Mouse (Mus musculus): Measurements from ENCODE around the gene Acacb. TPM values are rescaled to one million over a fixed set of nuclear protein-coding genes. Genes with fewer than 3 reads are reported as not detected.

The Acacb gene
- polyA plus RNA-seq (2015; fragmentation: Nextera tagmentation; extraction: Ambion mirVana), result 1.4 and 1.7 TPM in 2 replicates

- Histone ChIP-seq H3K9me3 (no peaks in the 10 kb centered on the region), H3K4me1 (replicated peaks) (peaks cover 21% of the 10 kb centered on the region), H3K4me2 (replicated peaks) (0 out of 2 replicates have a peak within 1 kb of the TSS, but pooled peaks have one; percentile 22), H3K4me3 (replicated peaks) (no peak within 1 kb of the TSS), H3K36me3 (no peaks in the 10 kb centered on the region), H3K9ac (no peak within 1 kb of the TSS), H3K27me3 (replicated peaks) (no peaks in the 10 kb centered on the region), H3K27ac (peak within 1 kb of the TSS; percentile 36; the same call in 1 of the 2 replicates)
- WGBS, result 28% methylated on average over 19 of the region's 19 CpGs
- peak; percentile 64 for ATAC-seq
These were observed at the start of gene Acacb for GRCm38 (mm10) chr5:114146028-114146888. TSS of gene Acacb (plus strand) at chr5:114146535.

- peak overlapping the region; percentile 76 for H3K27ac ChIP-seq
- no peaks in the 10 kb centered on the region for H3K9me3 ChIP-seq
- peaks cover 11% of the 10 kb centered on the region for H3K4me1 ChIP-seq (replicated peaks)
- 0 out of 2 replicates have a peak, but pooled peaks cover 3% of the 10 kb centered on the region for H3K36me3 ChIP-seq
- peak; percentile 96 for ATAC-seq
- H3K27me3 ChIP-seq (replicated peaks), result no peaks in the 10 kb centered on the region
- H3K9ac ChIP-seq, result peak overlapping the region; percentile 97
- H3K4me2 ChIP-seq (replicated peaks), result peak overlapping the region; percentile 95
- peak overlapping the region; percentile 98 for H3K4me3 ChIP-seq (replicated peaks)
- WGBS, result 7% methylated on average over 37 of the region's 37 CpGs
These were observed 46.5 kb upstream of the Acacb start for GRCm38 (mm10) chr5:114099709-114100389.

GRCm38 (mm10) chr5:114100390-114101099 lies 45.8 kb upstream of the Acacb start:
- peak overlapping the region; percentile 98 for H3K4me3 ChIP-seq (replicated peaks)
- peak; percentile 88 for ATAC-seq
- WGBS, result 2% methylated on average over 61 of the region's 64 CpGs
- H3K27me3 ChIP-seq (replicated peaks), result no peaks in the 10 kb centered on the region
- 0 out of 2 replicates have a peak, but pooled peaks cover 5% of the 10 kb centered on the region for H3K36me3 ChIP-seq
- peaks cover 11% of the 10 kb centered on the region for H3K4me1 ChIP-seq (replicated peaks)
- H3K27ac ChIP-seq, result peak overlapping the region; percentile 76
- H3K9ac ChIP-seq, result peak overlapping the region; percentile 97
- peak overlapping the region; percentile 95 for H3K4me2 ChIP-seq (replicated peaks)
- H3K9me3 ChIP-seq, result no peaks in the 10 kb centered on the region

GRCm38 (mm10) chr5:114101873-114102272 lies 44.5 kb upstream of the Acacb start:
- 91% methylated on average over 4 of the region's 4 CpGs for WGBS
- Histone ChIP-seq H3K27ac (no peak overlapping the region), H3K4me1 (replicated peaks) (peaks cover 11% of the 10 kb centered on the region), H3K4me2 (replicated peaks) (no peak overlapping the region), H3K9ac (no peak overlapping the region), H3K4me3 (replicated peaks) (no peak overlapping the region), H3K9me3 (no peaks in the 10 kb centered on the region), H3K27me3 (replicated peaks) (no peaks in the 10 kb centered on the region), H3K36me3 (peaks cover 8% of the 10 kb centered on the region; the same call in 1 of the 2 replicates)
- ATAC-seq, result no peak

- no peak overlapping the region for H3K27ac ChIP-seq
- H3K9ac ChIP-seq, result no peak overlapping the region
- no peaks in the 10 kb centered on the region for H3K9me3 ChIP-seq
- WGBS, result 83% methylated on average over 1 of the region's 1 CpGs
- ATAC-seq, result no peak
- H3K4me1 ChIP-seq (replicated peaks), result peaks cover 11% of the 10 kb centered on the region
- H3K4me3 ChIP-seq (replicated peaks), result no peak overlapping the region
- no peak overlapping the region for H3K4me2 ChIP-seq (replicated peaks)
- no peaks in the 10 kb centered on the region for H3K27me3 ChIP-seq (replicated peaks)
- peaks cover 11% of the 10 kb centered on the region for H3K36me3 ChIP-seq
These were observed 43.5 kb upstream of the Acacb start for GRCm38 (mm10) chr5:114102807-114103206.

- H3K9ac ChIP-seq, result no peak overlapping the region
- WGBS, result 82% methylated on average over 16 of the region's 16 CpGs
- no peaks in the 10 kb centered on the region for H3K9me3 ChIP-seq
- no peaks in the 10 kb centered on the region for H3K27me3 ChIP-seq (replicated peaks)
- peaks cover 43% of the 10 kb centered on the region for H3K36me3 ChIP-seq
- ATAC-seq, result no peak
- H3K4me2 ChIP-seq (replicated peaks), result no peak overlapping the region
- H3K4me3 ChIP-seq (replicated peaks), result no peak overlapping the region
- H3K27ac ChIP-seq, result no peak overlapping the region
- 0 out of 2 replicates have a peak, but pooled peaks cover 3% of the 10 kb centered on the region for H3K4me1 ChIP-seq (replicated peaks)
These were observed 39.9 kb upstream of the Acacb start for GRCm38 (mm10) chr5:114106391-114106935.

GRCm38 (mm10) chr5:114113334-114113733 lies 33.0 kb upstream of the Acacb start:
- Histone ChIP-seq H3K36me3 (peaks cover 40% of the 10 kb centered on the region), H3K4me3 (replicated peaks) (no peak overlapping the region)

GRCm38 (mm10) chr5:114115030-114115429 lies 31.3 kb upstream of the Acacb start:
- H3K4me3 ChIP-seq (replicated peaks), result no peak overlapping the region
- H3K4me1 ChIP-seq (replicated peaks), result no peaks in the 10 kb centered on the region
- WGBS, result 90% methylated on average over 5 of the region's 5 CpGs
- no peak overlapping the region for H3K4me2 ChIP-seq (replicated peaks)
- H3K27ac ChIP-seq, result no peak overlapping the region
- no peaks in the 10 kb centered on the region for H3K27me3 ChIP-seq (replicated peaks)
- H3K9me3 ChIP-seq, result no peaks in the 10 kb centered on the region
- no peak overlapping the region for H3K9ac ChIP-seq
- peaks cover 29% of the 10 kb centered on the region for H3K36me3 ChIP-seq
- no peak for ATAC-seq

More at GRCm38 (mm10) chr5:114113334-114113733, 33.0 kb upstream of the Acacb start:
- Histone ChIP-seq H3K4me2 (replicated peaks) (no peak overlapping the region), H3K4me1 (replicated peaks) (no peaks in the 10 kb centered on the region), H3K9ac (no peak overlapping the region), H3K27me3 (replicated peaks) (no peaks in the 10 kb centered on the region), H3K9me3 (no peaks in the 10 kb centered on the region), H3K27ac (no peak overlapping the region)
- ATAC-seq, result no peak
- 82% methylated on average over 6 of the region's 6 CpGs for WGBS

GRCm38 (mm10) chr5:114116586-114116985 lies 29.7 kb upstream of the Acacb start:
- Histone ChIP-seq H3K9ac (no peak overlapping the region), H3K27ac (no peak overlapping the region), H3K4me1 (replicated peaks) (no peaks in the 10 kb centered on the region), H3K27me3 (replicated peaks) (no peaks in the 10 kb centered on the region), H3K4me2 (replicated peaks) (no peak overlapping the region), H3K4me3 (replicated peaks) (no peak overlapping the region), H3K36me3 (peaks cover 31% of the 10 kb centered on the region), H3K9me3 (no peaks in the 10 kb centered on the region)
- 79% methylated on average over 7 of the region's 7 CpGs for WGBS
- ATAC-seq, result no peak

- Histone ChIP-seq H3K9me3 (no peaks in the 10 kb centered on the region), H3K4me1 (replicated peaks) (no peaks in the 10 kb centered on the region), H3K9ac (no peak overlapping the region), H3K27me3 (replicated peaks) (no peaks in the 10 kb centered on the region), H3K4me2 (replicated peaks) (no peak overlapping the region), H3K36me3 (peaks cover 45% of the 10 kb centered on the region), H3K27ac (no peak overlapping the region), H3K4me3 (replicated peaks) (no peak overlapping the region)
- WGBS, result 86% methylated on average over 4 of the region's 4 CpGs
- ATAC-seq, result no peak
These were observed 26.5 kb upstream of the Acacb start for GRCm38 (mm10) chr5:114119806-114120205.

- peaks cover 12% of the 10 kb centered on the region; the same call in 1 of the 2 replicates for H3K4me1 ChIP-seq (replicated peaks)
- no peak overlapping the region for H3K9ac ChIP-seq
- H3K27me3 ChIP-seq (replicated peaks), result no peaks in the 10 kb centered on the region
- no peak overlapping the region for H3K4me2 ChIP-seq (replicated peaks)
- WGBS, result 90% methylated on average over 3 of the region's 3 CpGs
- H3K4me3 ChIP-seq (replicated peaks), result no peak overlapping the region
- peaks cover 27% of the 10 kb centered on the region for H3K36me3 ChIP-seq
- no peak for ATAC-seq
- H3K9me3 ChIP-seq, result no peaks in the 10 kb centered on the region
- no peak overlapping the region for H3K27ac ChIP-seq
These were observed 20.3 kb upstream of the Acacb start for GRCm38 (mm10) chr5:114126008-114126407.

All from intestine, embryonic 15.5 days (tissue).